Mouse (Mus musculus) heart, embryonic 10.5 days (tissue): ENCODE data around the gene Drc1. TPM values are rescaled to one million over a fixed set of nuclear protein-coding genes. Genes with fewer than 3 reads are reported as not detected.

ENCODE experiments used
- DNase-seq: peaks from one replicate; pipeline ENCODE4 v3.0.0-alpha.2; 2017; ENCODE audit warnings: low spot score
- H3K27ac ChIP-seq: fragments of 300-500 bp; sonication (generic); 2 replicates; pipeline ENCODE4 v1.5.1; 2016; ENCODE audit warnings: mild to moderate bottlenecking
- H3K27me3 ChIP-seq: fragments of 300-500 bp; sonication (generic); 2 replicates; pipeline ENCODE4 v1.6.1; 2016; ENCODE audit warnings: mild to moderate bottlenecking; ENCODE audit not compliant: poor library complexity, insufficient read depth, severe bottlenecking
- H3K36me3 ChIP-seq: fragments of 300-500 bp; sonication (generic); 2 replicates; pipeline ENCODE4 v1.6.1; 2016; ENCODE audit warnings: mild to moderate bottlenecking, moderate library complexity
- H3K4me1 ChIP-seq: fragments of 300-500 bp; sonication (generic); 2 replicates; pipeline ENCODE4 v1.6.1; 2016; ENCODE audit warnings: mild to moderate bottlenecking
- H3K4me3 ChIP-seq: fragments of 300-500 bp; sonication (generic); 2 replicates; pipeline ENCODE4 v1.5.1; 2016; ENCODE audit warnings: mild to moderate bottlenecking, moderate library complexity
- H3K9me3 ChIP-seq: fragments of 300-500 bp; sonication (generic); 2 replicates; pipeline ENCODE4 v1.6.1; 2016; ENCODE audit warnings: mild to moderate bottlenecking, moderate library complexity
- WGBS: fragments of 180-500 bp; shearing (Covaris S2); methylation state at CpG from one replicate; pipeline ENCODE4 v1.1.7; 2016; 5-methylcytosine and 5-hydroxymethylcytosine counted together
- polyA plus RNA-seq: library from polyadenylated mRNA; unstranded; fragments of >200 nt; fragmentation: Nextera tagmentation; extraction: Ambion mirVana; gene quantifications from 2 replicates; pipeline ENCODE4 v1.2.1, GENCODE M21; 2016

The Drc1 gene
- polyA plus RNA-seq, 1 experiment from 2014 or later: 0.64 TPM

DNA sequence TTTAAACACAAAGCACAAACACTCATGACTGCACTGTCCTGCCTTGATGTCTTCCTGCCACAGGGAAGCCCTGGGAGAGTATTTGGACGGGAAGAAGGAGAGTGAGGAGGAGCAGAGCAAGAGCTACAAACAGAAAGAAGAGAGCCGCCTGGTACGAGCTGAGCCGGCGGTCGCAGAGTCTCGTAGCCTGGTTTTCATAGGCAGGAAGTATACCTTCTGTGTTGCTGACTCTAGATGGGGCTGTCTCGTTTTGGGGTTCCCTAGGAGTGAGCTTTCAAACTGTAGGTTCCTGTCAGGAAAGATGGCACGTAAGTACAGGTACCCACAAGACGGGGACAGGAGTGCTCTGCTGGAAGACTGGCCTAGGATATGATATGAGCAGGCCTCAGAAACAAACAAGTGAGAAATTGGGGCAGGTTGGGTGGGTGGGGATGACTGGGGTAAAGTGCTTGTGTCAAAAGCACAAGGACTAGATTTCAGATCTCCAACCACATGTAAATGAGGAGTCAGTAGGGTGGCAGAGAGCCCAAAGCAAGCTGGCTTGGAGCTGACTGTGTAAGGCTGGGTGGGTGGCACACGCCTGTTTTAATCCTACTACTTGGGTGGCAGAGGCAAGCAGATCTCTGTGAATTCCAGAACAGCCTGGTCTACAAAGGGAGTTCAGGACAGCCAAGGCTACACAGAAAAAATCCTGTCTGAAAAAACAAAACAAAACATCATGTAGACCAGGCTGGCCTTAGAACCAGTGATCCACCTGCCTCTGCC is 60.6 kb downstream of the Drc1 start:
- Histone ChIP-seq H3K36me3 (no peaks in the 10 kb centered on the region), H3K4me3 (no peak overlapping the region), H3K27ac (no peak overlapping the region), H3K4me1 (peaks cover 16% of the 10 kb centered on the region), H3K9me3 (no peaks in the 10 kb centered on the region), H3K27me3 (peaks cover 15% of the 10 kb centered on the region)
- no peak for DNase-seq
- WGBS: 79% methylated on average over 11 of the region's 11 CpGs

DNA sequence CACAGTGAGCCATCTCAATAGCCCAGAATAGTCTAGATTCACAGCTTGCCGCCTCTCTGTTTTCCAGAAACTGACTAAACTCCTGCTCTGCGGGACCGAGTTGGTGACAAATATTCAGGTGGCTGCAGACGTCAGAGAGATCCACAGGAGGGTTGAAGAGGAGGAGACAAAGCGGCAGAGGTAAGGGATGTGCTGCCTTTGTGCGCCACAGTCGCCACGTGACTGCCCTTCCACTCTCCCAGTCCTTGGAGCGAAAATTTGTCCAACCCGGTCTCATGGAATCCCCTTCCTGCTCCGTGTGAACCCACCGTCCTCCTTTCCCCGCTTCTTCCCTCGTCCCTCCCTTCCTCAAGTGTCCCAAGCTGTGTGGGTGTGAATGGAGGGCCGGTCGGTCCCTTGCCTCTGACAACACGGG is 61.4 kb downstream of the Drc1 start:
- no peak overlapping the region for H3K27ac ChIP-seq
- no peaks in the 10 kb centered on the region for H3K36me3 ChIP-seq
- WGBS: 7% methylated on average over 17 of the region's 17 CpGs
- H3K4me1 ChIP-seq: peaks cover 16% of the 10 kb centered on the region
- DNase-seq: no peak
- no peaks in the 10 kb centered on the region for H3K9me3 ChIP-seq
- H3K4me3 ChIP-seq: peak overlapping the region; percentile 51
- peaks cover 15% of the 10 kb centered on the region for H3K27me3 ChIP-seq

DNA sequence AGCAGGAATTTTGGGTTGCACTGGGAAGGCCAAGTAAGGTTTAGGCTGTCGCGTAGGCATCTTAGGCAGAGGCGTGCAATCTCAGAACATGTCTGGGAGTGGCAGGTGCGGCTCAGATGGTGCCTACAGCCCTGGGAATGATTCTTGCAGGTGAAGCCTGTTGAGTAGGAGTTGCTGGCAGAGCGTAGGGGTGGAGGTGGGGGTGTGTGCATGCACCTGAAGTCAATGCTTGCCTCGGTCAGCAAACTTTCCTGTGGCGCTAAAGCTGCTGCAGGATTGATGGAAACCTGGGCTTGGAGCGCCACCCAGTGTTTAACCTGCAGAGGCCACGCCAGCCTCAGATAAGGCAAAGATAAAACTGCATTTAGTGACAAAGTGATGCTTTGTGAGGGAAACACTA is 61.9 kb downstream of the Drc1 start:
- 1% methylated on average over 9 of the region's 9 CpGs for WGBS
- H3K36me3 ChIP-seq: no peaks in the 10 kb centered on the region
- no peak overlapping the region for H3K27ac ChIP-seq
- peak; percentile 82 for DNase-seq
- H3K4me1 ChIP-seq: peaks cover 16% of the 10 kb centered on the region
- peak overlapping the region; percentile 51 for H3K4me3 ChIP-seq
- peaks cover 15% of the 10 kb centered on the region for H3K27me3 ChIP-seq
- no peaks in the 10 kb centered on the region for H3K9me3 ChIP-seq

DNA sequence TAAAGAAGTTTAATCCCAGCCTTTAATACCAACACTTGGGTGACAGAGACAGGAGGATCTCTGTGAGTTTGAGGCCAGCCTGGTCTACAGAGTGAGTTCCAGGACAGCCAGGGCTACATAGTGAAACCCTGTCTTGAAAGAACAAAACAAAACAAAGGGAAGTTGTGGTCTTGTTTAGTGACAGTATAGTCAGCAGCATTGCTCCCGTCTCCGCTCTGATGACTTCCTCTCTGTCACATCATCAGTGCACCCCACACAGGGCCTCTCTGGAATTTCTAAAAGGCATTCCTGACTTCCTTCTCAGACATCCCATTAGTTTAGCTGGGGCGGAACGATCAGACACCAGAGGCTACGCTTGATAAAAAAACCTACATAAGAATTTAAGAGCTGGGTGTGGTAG is 62.7 kb downstream of the Drc1 start:
- no peak overlapping the region for H3K4me3 ChIP-seq
- H3K36me3 ChIP-seq: no peaks in the 10 kb centered on the region
- no peak overlapping the region for H3K27ac ChIP-seq
- WGBS: 54% methylated on average over 5 of the region's 5 CpGs
- no peak for DNase-seq
- H3K9me3 ChIP-seq: no peaks in the 10 kb centered on the region
- H3K27me3 ChIP-seq: peaks cover 15% of the 10 kb centered on the region
- H3K4me1 ChIP-seq: peaks cover 16% of the 10 kb centered on the region

DNA sequence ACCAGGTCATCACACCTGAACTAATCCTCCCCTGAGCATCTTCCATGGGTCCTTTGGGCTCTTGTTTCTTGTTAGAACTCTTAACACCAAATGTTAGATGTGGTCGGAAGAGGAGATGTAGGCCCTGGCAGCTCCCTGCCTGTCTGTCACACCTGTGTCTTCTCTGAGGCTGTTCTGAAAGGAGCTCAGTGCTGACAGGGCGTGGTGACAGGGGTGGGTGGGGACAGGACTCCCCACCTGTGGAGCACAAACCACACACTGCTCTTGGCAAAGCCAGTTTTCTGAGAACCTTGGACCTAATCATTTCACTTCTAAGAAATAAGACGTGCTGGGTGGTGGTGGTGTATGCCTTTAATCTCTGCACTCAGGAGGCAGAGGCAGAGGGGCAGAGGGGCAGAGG is 72.4 kb downstream of the Drc1 start:
- no peak overlapping the region for H3K27ac ChIP-seq
- H3K27me3 ChIP-seq: no peaks in the 10 kb centered on the region; the same call in 1 of the 2 replicates
- no peak overlapping the region for H3K4me3 ChIP-seq
- H3K4me1 ChIP-seq: peaks cover 14% of the 10 kb centered on the region
- no peaks in the 10 kb centered on the region for H3K9me3 ChIP-seq
- 55% methylated on average over 3 of the region's 3 CpGs for WGBS
- DNase-seq: no peak
- no peaks in the 10 kb centered on the region for H3K36me3 ChIP-seq

DNA sequence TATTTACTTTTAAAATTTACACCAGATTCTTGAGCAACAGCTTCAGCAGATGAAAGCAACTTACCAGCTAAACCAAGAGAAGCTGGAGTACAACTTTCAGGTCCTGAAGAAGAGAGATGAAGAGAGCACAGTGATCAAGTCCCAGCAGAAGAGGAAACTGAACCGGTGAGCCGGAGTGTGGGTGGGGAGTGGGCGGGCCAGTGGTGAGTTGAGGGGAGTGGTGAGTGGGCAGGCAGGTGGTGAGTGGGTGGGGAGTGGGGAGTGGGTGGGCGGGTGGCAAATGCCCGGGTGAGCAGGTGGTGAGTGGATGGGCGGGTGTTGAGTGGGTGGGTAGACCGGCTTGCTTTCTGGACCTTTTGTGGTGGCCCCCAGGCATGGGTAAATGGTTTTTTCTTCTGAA is 73.9 kb downstream of the Drc1 start:
- no peaks in the 10 kb centered on the region for H3K36me3 ChIP-seq

DNA sequence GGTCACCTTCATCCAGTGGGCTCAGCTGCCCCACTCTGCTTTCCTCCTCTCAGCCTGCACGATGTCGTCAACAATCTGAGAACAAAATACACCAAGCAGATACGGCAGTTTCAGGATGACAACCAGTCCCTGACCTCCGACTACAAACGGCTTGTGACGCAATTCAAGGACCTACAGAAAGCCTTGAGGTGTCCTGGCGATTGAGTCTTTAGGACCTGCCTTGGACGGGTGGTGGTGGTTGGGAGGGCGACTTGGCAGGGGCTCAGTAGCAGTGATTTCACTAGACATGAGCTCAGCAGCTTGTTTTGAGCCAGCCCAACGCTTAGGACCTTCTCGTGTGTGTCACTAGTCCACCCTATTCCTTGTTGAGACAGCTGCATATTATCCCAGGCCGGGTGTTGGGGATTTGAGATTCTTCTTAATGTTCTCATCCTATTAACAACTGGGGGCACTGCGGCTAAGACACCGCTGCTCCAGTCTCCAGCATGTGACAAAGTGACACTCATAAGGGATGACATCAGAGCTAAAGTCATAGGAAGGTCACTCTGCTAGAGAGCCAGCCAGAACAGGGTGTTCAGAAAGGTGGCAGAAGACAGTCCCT is 74.5 kb downstream of the Drc1 start:
- H3K4me1 ChIP-seq: peaks cover 14% of the 10 kb centered on the region
- no peak for DNase-seq
- H3K4me3 ChIP-seq: no peak overlapping the region
- no peak overlapping the region for H3K27ac ChIP-seq
- no peaks in the 10 kb centered on the region; the same call in 1 of the 2 replicates for H3K27me3 ChIP-seq
- no peaks in the 10 kb centered on the region for H3K36me3 ChIP-seq
- no peaks in the 10 kb centered on the region for H3K9me3 ChIP-seq
- WGBS: 75% methylated on average over 14 of the region's 14 CpGs

More for the DNA sequence above, 73.9 kb downstream of the Drc1 start:
- H3K4me1 ChIP-seq: peaks cover 14% of the 10 kb centered on the region
- no peaks in the 10 kb centered on the region for H3K9me3 ChIP-seq
- 75% methylated on average over 7 of the region's 7 CpGs for WGBS
- H3K27me3 ChIP-seq: no peaks in the 10 kb centered on the region; the same call in 1 of the 2 replicates
- no peak overlapping the region for H3K4me3 ChIP-seq
- no peak overlapping the region for H3K27ac ChIP-seq
- DNase-seq: no peak

DNA sequence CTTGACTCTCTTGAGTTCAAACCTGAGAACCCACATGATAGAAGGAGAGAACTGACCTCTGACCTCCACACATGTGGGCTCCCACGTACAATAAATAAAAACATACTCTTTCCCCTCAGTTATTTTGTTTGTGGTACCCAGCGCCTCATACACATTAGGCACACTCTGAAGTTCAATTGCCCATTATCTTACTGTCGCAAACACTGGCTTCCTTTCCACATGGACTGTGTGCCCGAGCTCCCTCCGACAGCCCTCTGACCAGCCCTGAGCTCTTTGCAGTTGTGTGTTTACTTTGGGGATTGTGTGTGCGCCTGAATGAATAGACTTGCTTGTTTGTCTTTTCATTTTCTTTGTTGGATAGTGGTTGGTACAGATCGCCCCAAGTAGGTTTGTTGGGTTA is 75.5 kb downstream of the Drc1 start:
- H3K27ac ChIP-seq: no peak overlapping the region
- no peaks in the 10 kb centered on the region; the same call in 1 of the 2 replicates for H3K27me3 ChIP-seq
- WGBS: 75% methylated on average over 7 of the region's 7 CpGs

DNA sequence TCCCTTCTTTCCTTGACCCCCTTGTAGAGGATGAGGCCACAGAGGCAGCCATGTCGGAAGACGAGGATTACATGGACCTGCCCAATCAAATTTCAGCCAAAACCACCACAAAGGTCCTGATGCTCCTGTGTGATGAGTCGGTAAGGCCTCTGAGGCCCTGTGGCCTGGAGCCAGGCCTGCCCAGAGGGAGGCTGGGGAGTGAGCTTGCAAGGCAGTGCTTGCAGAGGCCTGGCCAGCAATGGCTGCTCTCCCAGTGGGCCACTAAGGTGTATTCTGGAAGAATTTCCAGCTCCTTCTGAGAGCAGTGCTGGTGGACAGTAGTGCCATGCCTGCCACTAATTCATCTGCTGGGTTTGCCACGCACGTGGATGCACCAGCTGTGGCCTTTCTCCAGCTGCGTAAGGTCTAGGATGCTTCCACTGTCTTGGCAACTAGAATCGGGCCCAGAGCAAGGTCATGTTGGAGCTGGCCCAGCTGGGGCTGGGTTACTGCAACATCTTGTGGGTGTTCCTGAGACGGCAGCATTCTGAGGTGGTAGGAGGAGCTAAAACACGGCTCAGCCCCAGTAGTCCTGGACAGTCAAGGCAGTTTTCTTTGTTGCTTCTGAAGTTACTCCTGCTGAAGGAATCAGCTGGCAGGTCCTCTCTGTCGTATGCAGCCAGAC is 77.4 kb downstream of the Drc1 start:
- Histone ChIP-seq H3K27me3 (no peaks in the 10 kb centered on the region; the same call in 1 of the 2 replicates), H3K4me1 (peaks cover 14% of the 10 kb centered on the region), H3K27ac (no peak overlapping the region), H3K9me3 (no peaks in the 10 kb centered on the region), H3K4me3 (no peak overlapping the region), H3K36me3 (no peaks in the 10 kb centered on the region)
- 83% methylated on average over 10 of the region's 10 CpGs for WGBS
- no peak for DNase-seq

More for the DNA sequence above, 75.5 kb downstream of the Drc1 start:
- peaks cover 14% of the 10 kb centered on the region for H3K4me1 ChIP-seq
- H3K4me3 ChIP-seq: no peak overlapping the region
- H3K9me3 ChIP-seq: no peaks in the 10 kb centered on the region
- no peak for DNase-seq
- H3K36me3 ChIP-seq: no peaks in the 10 kb centered on the region

DNA sequence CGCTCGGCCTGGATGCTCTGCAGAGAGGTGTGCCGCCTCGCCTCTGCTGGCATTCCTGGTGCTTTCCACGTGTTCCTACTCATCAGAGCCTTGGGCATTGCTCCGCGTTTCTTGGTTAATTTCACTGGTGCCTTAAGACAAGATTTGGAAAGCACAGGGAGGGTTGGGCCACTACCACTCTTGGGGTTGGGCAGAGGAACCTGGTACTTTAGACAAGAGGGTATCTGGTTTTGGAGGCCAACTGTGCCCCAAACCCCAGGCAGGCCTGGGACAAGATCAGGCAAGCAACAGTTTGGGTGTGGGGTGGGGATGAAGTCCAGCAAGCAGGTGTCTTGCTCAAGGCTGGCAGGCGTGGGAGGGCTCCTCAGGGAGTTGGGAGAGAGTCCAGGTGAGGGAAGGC is 86.2 kb downstream of the Drc1 start:
- 78% methylated on average over 8 of the region's 8 CpGs for WGBS
- no peaks in the 10 kb centered on the region for H3K4me1 ChIP-seq
- no peak overlapping the region for H3K27ac ChIP-seq
- no peak overlapping the region for H3K4me3 ChIP-seq
- H3K27me3 ChIP-seq: peaks cover 11% of the 10 kb centered on the region; the same call in 1 of the 2 replicates
- no peaks in the 10 kb centered on the region for H3K36me3 ChIP-seq
- no peak for DNase-seq
- H3K9me3 ChIP-seq: no peaks in the 10 kb centered on the region

DNA sequence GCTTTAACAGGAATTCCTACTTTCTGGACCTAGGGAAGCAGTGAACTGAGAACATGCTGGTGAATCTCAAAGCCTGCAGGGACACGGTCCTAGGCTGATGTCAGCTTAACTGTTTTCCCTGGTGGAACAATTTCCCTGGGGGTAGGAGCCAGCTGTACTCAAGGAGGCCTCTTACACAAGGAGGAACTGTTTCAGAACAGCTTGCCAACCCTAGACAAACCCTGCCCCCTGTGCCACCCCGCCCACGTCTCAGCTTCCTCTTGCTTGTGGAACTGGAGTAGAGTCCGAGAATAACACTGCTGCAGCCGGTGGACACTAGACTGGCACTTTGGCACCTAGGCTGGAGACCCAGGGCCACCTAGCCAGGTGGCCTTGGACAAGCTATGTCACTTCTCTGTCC is 88.2 kb downstream of the Drc1 start:
- Histone ChIP-seq H3K27ac (no peak overlapping the region), H3K27me3 (peaks cover 16% of the 10 kb centered on the region; the same call in 1 of the 2 replicates), H3K36me3 (no peaks in the 10 kb centered on the region), H3K9me3 (no peaks in the 10 kb centered on the region), H3K4me1 (no peaks in the 10 kb centered on the region), H3K4me3 (no peak overlapping the region)
- no peak for DNase-seq
- 79% methylated on average over 5 of the region's 5 CpGs for WGBS

DNA sequence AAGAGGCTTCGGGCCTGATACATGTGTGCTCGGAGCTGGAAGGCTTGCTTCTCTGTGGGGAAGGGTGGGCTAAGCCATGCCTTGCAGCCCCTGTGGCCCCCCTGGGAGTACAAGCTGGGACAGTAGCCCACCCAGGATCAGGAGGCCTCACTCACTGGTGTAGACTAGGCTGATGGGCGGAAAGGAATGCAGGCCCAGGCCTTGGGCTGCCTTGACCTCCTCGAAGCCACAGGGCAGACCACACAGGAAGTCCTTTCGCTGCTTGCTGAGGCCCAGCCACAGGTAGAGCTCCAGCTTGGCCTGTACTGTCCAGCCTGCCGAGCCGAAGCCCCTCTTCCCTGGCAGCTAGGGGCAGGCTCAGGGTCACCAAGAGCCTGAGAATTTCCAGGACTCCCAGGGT is 101.7 kb downstream of the Drc1 start:
- H3K4me1 ChIP-seq: peaks cover 13% of the 10 kb centered on the region
- 59% methylated on average over 7 of the region's 7 CpGs for WGBS
- no peaks in the 10 kb centered on the region for H3K9me3 ChIP-seq
- no peak overlapping the region for H3K4me3 ChIP-seq
- no peaks in the 10 kb centered on the region for H3K36me3 ChIP-seq
- 0 out of 2 replicates have a peak, but pooled peaks cover 8% of the 10 kb centered on the region for H3K27me3 ChIP-seq
- no peak for DNase-seq
- peak overlapping the region; percentile 47 for H3K27ac ChIP-seq

DNA sequence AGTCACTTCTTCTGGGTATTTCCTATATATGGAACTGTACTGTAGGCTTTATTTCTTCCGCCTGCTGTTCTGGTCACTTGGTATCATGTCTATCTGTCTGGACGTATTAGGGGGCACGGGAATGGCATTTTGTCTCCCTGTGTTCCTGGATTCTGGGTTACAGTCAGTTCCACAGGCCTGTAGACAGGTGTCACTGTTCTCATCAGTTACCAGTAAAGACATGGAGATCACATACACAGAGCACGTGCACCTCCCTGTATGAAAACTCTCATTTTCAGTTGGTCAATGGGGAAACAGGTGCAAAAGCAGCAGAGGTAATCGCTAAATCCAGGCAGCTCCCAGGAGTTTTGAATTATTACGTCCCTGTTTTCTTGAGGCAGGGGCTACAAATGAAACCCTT is 106.5 kb downstream of the Drc1 start:
- Histone ChIP-seq H3K9me3 (no peaks in the 10 kb centered on the region), H3K27me3 (peaks cover 18% of the 10 kb centered on the region), H3K27ac (no peak overlapping the region), H3K36me3 (no peaks in the 10 kb centered on the region), H3K4me3 (no peak overlapping the region), H3K4me1 (peaks cover 16% of the 10 kb centered on the region)
- DNase-seq: no peak
- WGBS: 73% methylated on average over 6 of the region's 6 CpGs
